Mouse (Mus musculus): ENCODE data around the gene Crybg1. TPM values are rescaled to one million over a fixed set of nuclear protein-coding genes. Genes with fewer than 3 reads are reported as not detected.
A peak's percentile ranks its signal among the peaks of the same experiment; 100 is the strongest.

Gene Crybg1
- polyA plus RNA-seq, 1 experiment from 2014 or later = 1.5 TPM

DNA sequence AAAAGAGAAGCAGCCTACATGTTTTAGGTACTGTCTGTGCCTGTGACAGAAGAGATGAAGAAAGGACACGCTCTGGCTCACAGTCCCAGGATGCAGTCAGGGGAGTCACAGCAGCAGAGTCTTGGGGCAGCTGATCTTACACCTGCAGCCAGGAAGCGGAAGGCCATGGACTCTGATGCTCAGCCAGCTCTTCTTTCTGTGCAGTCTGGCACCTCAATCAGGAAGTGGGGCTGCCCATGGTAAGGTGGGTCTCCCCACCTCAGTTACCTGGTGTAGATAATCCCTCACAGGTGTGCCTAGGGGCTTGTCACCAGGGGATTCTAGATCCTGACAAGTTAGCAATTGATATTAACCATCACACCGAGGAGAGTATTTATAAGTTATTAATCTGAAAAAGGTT, 225.6 kb downstream of the Crybg1 start:
- ATAC-seq (no peak), DNase-seq (no peak)
- Histone ChIP-seq H3K9ac (replicated peaks) (no peak overlapping the region), H3K4me3 (ENCODE audit: low read depth, low read length) (no peak overlapping the region), H3K27me3 (ENCODE audit: insufficient read depth, low read length) (no peaks in the 10 kb centered on the region), H3K27ac (ENCODE audit: low read depth) (no peak overlapping the region), H3K9me3 (ENCODE audit: low read length) (no peaks in the 10 kb centered on the region), H3K4me2 (ENCODE audit: low read depth, low read length) (no peak overlapping the region), H3K4me1 (ENCODE audit: insufficient read depth) (no peaks in the 10 kb centered on the region), H3K36me3 (replicated peaks; ENCODE audit: insufficient read depth, low read length) (peaks cover 2% of the 10 kb centered on the region; the same call in 1 of the 2 replicates)
- TF ChIP-seq CTCF (IDR thresholded peaks at IDR 0.05; ENCODE audit: low read depth) (no peak), EP300 (IDR thresholded peaks at IDR 0.05; ENCODE audit: low read depth) (no peak)
- WGBS (ENCODE audit: insufficient replicate concordance) = 82% methylated on average over 3 of the region's 3 CpGs

GRCm38 (mm10) chr10:43918696-43919608, 229.7 kb downstream of the Crybg1 start:
- H3K4me2 ChIP-seq (ENCODE audit: low read depth, low read length) = no peak overlapping the region
- H3K27me3 ChIP-seq (ENCODE audit: insufficient read depth, low read length) = no peaks in the 10 kb centered on the region
- H3K9me3 ChIP-seq (ENCODE audit: low read length) = no peaks in the 10 kb centered on the region
- TF ChIP-seq CTCF (IDR thresholded peaks at IDR 0.05; ENCODE audit: low read depth) (peak; percentile 98), EP300 (IDR thresholded peaks at IDR 0.05; ENCODE audit: low read depth) (no peak)
- no peak overlapping the region for H3K27ac ChIP-seq (ENCODE audit: low read depth)
- H3K36me3 ChIP-seq (replicated peaks; ENCODE audit: insufficient read depth, low read length) = 0 out of 2 replicates have a peak, but pooled peaks cover 2% of the 10 kb centered on the region
- no peaks in the 10 kb centered on the region for H3K4me1 ChIP-seq (ENCODE audit: insufficient read depth)
- ATAC-seq = peak; percentile 36; the same call in 1 of the 2 replicates
- no peak overlapping the region for H3K4me3 ChIP-seq (ENCODE audit: low read depth, low read length)
- no peak overlapping the region for H3K9ac ChIP-seq (replicated peaks)
- WGBS (ENCODE audit: insufficient replicate concordance) = 42% methylated on average over 17 of the region's 17 CpGs
- peak; percentile 86 for DNase-seq

GRCm38 (mm10) chr10:43916737-43917136, 231.9 kb downstream of the Crybg1 start:
- H3K4me3 ChIP-seq (ENCODE audit: low read depth, low read length) = no peak overlapping the region
- H3K4me2 ChIP-seq (ENCODE audit: low read depth, low read length) = no peak overlapping the region
- H3K9ac ChIP-seq (replicated peaks) = no peak overlapping the region
- no peak for TF ChIP-seq CTCF (IDR thresholded peaks at IDR 0.05; ENCODE audit: low read depth)
- no peak for ATAC-seq
- H3K9me3 ChIP-seq (ENCODE audit: low read length) = no peaks in the 10 kb centered on the region
- WGBS (ENCODE audit: insufficient replicate concordance) = 33% methylated on average over 2 of the region's 2 CpGs
- H3K4me1 ChIP-seq (ENCODE audit: insufficient read depth) = no peaks in the 10 kb centered on the region
- DNase-seq = no peak
- no peak overlapping the region for H3K27ac ChIP-seq (ENCODE audit: low read depth)
- H3K36me3 ChIP-seq (replicated peaks; ENCODE audit: insufficient read depth, low read length) = no peaks in the 10 kb centered on the region
- H3K27me3 ChIP-seq (ENCODE audit: insufficient read depth, low read length) = no peaks in the 10 kb centered on the region

- Histone ChIP-seq H3K4me1 (ENCODE audit: insufficient read depth) (no peaks in the 10 kb centered on the region), H3K27ac (ENCODE audit: low read depth) (no peak overlapping the region), H3K9me3 (ENCODE audit: low read length) (no peaks in the 10 kb centered on the region), H3K27me3 (ENCODE audit: insufficient read depth, low read length) (no peaks in the 10 kb centered on the region), H3K36me3 (replicated peaks; ENCODE audit: insufficient read depth, low read length) (no peaks in the 10 kb centered on the region), H3K4me3 (ENCODE audit: low read depth, low read length) (no peak overlapping the region), H3K4me2 (ENCODE audit: low read depth, low read length) (no peak overlapping the region), H3K9ac (replicated peaks) (no peak overlapping the region)
- DNase-seq (no peak), ATAC-seq (no peak)
- WGBS (ENCODE audit: insufficient replicate concordance) = 85% methylated on average over 12 of the region's 12 CpGs
- TF ChIP-seq CTCF (IDR thresholded peaks at IDR 0.05; ENCODE audit: low read depth) = no peak
- no peak for TF ChIP-seq EP300 (IDR thresholded peaks at IDR 0.05; ENCODE audit: low read depth)
Measured at GRCm38 (mm10) chr10:43916181-43916580, 232.5 kb downstream of the Crybg1 start.

DNA sequence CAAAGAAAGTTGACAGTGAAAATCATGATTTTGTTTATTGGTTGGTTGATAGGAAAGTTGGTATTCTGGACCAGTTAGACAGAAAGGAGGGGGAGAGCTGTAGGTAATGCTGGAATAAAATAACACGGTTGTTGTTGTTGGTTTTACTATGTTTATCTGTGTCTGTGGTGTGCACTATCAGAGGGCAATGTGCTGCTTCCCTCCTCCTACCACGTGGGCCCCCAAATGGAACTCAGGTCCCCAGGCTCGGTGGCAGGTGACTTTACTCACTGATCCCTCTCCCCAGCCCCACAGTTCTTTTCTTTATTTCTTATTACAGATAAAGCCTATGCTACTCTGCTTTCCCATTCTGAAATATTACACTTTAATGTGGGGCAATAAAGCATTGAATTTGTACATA, 236.4 kb downstream of the Crybg1 start:
- Histone ChIP-seq H3K4me3 (ENCODE audit: low read depth, low read length) (no peak overlapping the region), H3K27me3 (ENCODE audit: insufficient read depth, low read length) (no peaks in the 10 kb centered on the region), H3K4me1 (ENCODE audit: insufficient read depth) (no peaks in the 10 kb centered on the region), H3K9ac (replicated peaks) (no peak overlapping the region), H3K36me3 (replicated peaks; ENCODE audit: insufficient read depth, low read length) (peaks cover 4% of the 10 kb centered on the region; the same call in 1 of the 2 replicates), H3K9me3 (ENCODE audit: low read length) (no peaks in the 10 kb centered on the region), H3K27ac (ENCODE audit: low read depth) (no peak overlapping the region), H3K4me2 (ENCODE audit: low read depth, low read length) (no peak overlapping the region)
- WGBS (ENCODE audit: insufficient replicate concordance) = 52% methylated on average over 3 of the region's 3 CpGs
- no peak for ATAC-seq
- no peak for DNase-seq
- no peak for TF ChIP-seq CTCF (IDR thresholded peaks at IDR 0.05; ENCODE audit: low read depth)
- no peak for TF ChIP-seq EP300 (IDR thresholded peaks at IDR 0.05; ENCODE audit: low read depth)

DNA sequence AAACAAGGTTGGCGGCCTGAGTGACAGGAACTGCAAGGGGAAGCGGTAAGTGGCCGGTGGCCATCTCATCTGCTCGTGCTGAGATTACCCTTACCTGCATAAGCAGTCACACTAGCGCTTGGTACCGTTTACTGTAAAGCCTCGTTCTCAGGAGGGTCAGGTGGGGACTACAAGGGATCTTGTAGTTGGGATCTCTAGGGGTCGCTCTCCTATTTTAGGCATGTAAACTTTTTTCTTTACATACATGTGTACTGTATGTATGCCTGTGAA, 237.8 kb downstream of the Crybg1 start:
- no peak for TF ChIP-seq EP300 (IDR thresholded peaks at IDR 0.05; ENCODE audit: low read depth)
- TF ChIP-seq CTCF (IDR thresholded peaks at IDR 0.05; ENCODE audit: low read depth) = no peak
- 63% methylated on average over 8 of the region's 8 CpGs for WGBS (ENCODE audit: insufficient replicate concordance)
- Histone ChIP-seq H3K4me1 (ENCODE audit: insufficient read depth) (no peaks in the 10 kb centered on the region), H3K4me2 (ENCODE audit: low read depth, low read length) (no peak overlapping the region), H3K27ac (ENCODE audit: low read depth) (no peak overlapping the region), H3K27me3 (ENCODE audit: insufficient read depth, low read length) (no peaks in the 10 kb centered on the region), H3K9me3 (ENCODE audit: low read length) (no peaks in the 10 kb centered on the region), H3K9ac (replicated peaks) (no peak overlapping the region), H3K4me3 (ENCODE audit: low read depth, low read length) (no peak overlapping the region), H3K36me3 (replicated peaks; ENCODE audit: insufficient read depth, low read length) (peaks cover 4% of the 10 kb centered on the region; the same call in 1 of the 2 replicates)
- ATAC-seq (no peak), DNase-seq (no peak)
